Mouse (Mus musculus): Measurements from ENCODE around the gene Cdca8. TPM values are rescaled to one million over a fixed set of nuclear protein-coding genes. Genes with fewer than 3 reads are reported as not detected.
"Not testable (repeated sequence)": the region's sequence is repeated elsewhere in the genome, so short reads cannot be mapped to it uniquely, and the experiment has no call there.

The Cdca8 gene
- total RNA-seq (2021) = 1 to 10 TPM; 2.3 to 2.5 TPM
- long read RNA-seq, experiment 1, partial matches to known transcripts = 0 of 2 reads
- long read RNA-seq, experiment 1, other reads (novel, unspliced or antisense) = 0 of 2 reads
- long read RNA-seq, experiment 2, transcript Cdca8-202 (10 exons, 1,626 nt) = major isoform, 6 of 6 reads
- long read RNA-seq, experiment 2, partial matches to known transcripts = 0 of 6 reads
- long read RNA-seq, experiment 2, other reads (novel, unspliced or antisense) = 0 of 6 reads

DNA sequence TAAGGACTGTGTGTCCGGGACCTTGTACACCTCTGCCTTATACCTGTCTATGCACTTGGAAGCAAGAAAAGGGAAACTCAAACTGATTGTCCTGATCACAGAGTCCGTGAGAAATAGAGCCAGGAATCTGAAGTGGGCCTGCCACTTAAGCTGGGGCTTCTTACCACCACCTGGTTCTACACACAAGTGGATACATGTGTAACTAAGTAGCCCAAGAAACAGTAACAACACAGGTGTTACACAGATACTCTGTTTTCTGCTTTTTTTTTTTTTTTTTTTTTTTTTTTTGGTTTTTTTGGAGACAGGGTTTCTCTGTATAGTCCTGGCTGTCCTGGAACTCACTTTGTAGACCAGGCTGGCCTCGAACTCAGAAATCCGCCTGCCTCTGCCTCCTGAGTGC is at the start of gene Cdca8:
Cdca8 (minus strand) TSS at position 101 of the 400 bp plus-strand sequence.
- not testable (repeated sequence) for DNase-seq (ENCODE audit: low spot score in 2 of 2)

GRCm38 (mm10) chr4:124988382-124988781 is 49.3 kb upstream of the Cdca8 start:
- DNase-seq (ENCODE audit: low spot score in 2 of 2) = no peak

DNA sequence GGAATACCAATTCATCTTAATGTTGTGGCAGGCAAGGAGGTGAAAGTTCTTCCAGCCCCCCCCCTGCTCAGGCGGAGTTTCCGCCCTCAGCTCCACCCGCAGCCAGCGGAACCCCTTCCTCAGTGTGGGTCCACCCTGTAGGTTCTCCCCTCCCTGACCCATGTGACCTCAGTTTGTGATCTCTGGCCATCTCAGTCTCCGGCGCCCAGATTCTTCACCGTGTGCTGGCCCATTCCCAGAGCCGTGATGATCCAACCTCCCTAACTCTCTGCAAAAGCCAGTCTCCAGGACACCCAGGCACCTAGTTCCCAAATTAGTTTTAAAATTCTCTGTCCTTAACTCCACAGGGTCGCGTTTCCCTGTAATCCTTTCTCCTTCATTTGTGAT is 48.6 kb upstream of the Cdca8 start:
- no peak for DNase-seq (ENCODE audit: low spot score in 2 of 2)

- DNase-seq (ENCODE audit: low spot score in 2 of 2) = no peak
These were observed 47.9 kb upstream of the Cdca8 start for GRCm38 (mm10) chr4:124986739-124987710.

- DNase-seq (ENCODE audit: low spot score in 2 of 2) = peak in 1 of 2 experiments; percentile 4
These were observed 46.8 kb upstream of the Cdca8 start, which contains the start of gene Rspo1 for GRCm38 (mm10) chr4:124985671-124986602. Gene Rspo1, plus strand, starts transcription at chr4:124986430.

DNA sequence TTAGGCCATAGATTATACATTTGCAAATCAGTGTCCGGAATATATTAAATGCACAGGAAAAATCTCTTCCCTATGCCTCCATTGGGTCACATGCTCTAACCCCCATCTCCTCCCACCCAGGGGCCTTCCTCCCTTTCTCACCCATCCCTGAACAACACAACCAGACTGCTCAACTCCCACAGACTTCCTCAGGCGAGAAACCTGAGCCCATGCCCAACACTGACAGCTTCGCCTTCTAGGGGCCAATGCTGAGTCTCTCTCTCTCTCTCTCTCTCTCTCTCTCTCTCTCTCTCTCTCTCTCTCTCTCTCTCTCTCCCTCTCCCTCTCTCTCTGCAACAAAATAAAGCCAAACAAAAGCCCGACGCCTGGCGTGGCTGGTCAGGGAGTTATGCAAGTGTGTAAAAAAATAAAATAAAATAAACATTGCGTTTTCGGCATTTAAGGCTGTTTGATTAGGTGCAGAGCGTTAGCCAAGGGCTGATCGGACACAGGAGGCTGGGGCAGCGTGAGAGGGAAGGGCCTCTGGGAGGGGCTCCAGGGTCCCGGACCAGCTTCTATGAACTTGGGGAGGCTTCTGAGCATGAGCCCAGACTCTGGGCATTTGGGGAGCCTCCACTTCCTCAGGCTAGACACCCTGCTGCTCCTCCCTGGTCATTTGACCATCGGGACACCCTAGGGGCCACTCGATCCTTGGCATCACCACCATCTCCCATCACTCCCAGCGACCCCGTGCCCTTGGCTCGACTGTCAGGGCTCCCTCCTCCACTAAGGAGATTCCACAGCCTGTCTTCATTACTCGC is 46.0 kb upstream of the Cdca8 start:
- no peak for DNase-seq (ENCODE audit: low spot score in 2 of 2)

GRCm38 (mm10) chr4:124983893-124984526 is 44.9 kb upstream of the Cdca8 start:
- DNase-seq (ENCODE audit: low spot score in 2 of 2) = no peak

GRCm38 (mm10) chr4:124978201-124978600 is 39.1 kb upstream of the Cdca8 start:
- DNase-seq (ENCODE audit: low spot score in 2 of 2) = no peak

DNA sequence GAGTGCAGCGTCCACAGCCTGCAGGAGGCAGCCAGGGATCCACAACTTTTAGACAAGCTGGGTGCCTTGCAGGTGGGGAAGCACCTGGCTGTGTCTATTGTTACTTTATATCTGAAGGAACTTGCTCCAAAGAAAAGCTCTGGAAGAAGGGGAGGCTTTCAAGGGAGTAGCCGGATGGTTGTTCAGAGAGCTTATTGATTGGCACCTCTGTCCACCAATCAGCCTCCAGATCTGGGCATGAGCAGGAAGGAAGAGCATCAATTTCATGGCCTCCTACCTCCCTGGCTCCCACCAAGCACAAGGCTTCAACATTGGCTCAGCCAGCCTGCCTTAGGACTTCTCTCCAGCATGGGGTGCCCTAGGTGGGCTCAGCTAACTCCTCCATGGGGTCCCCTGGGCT is 34.2 kb upstream of the Cdca8 start:
- DNase-seq (ENCODE audit: low spot score in 2 of 2) = no peak

- no peak for DNase-seq (ENCODE audit: low spot score in 2 of 2)
These were observed 33.2 kb upstream of the Cdca8 start for GRCm38 (mm10) chr4:124972316-124972715.

GRCm38 (mm10) chr4:124971094-124971493 is 32.0 kb upstream of the Cdca8 start:
- DNase-seq (ENCODE audit: low spot score in 2 of 2) = no peak

GRCm38 (mm10) chr4:124970677-124971076 is 31.6 kb upstream of the Cdca8 start:
- DNase-seq (ENCODE audit: low spot score in 2 of 2) = no peak

DNA sequence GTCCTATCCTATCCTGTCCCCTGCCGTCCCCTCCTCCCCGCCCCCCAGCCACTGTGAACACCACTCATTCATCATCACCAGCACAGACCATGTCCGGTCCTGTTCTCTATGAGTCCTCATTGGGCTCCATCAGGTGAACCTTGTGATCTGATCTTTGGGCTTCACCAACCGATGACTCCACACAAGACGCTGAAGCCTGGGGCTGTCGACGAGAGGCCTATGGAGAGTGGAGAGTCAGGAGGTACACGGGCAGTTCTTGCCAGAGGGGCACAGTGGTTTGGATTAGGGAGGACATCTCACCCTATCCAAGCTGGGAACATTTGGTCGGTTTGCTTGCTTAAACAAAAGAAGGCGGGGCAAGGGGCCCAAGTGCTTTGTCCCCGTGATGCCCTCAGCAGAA is 31.1 kb upstream of the Cdca8 start:
- no peak for DNase-seq (ENCODE audit: low spot score in 2 of 2)

DNA sequence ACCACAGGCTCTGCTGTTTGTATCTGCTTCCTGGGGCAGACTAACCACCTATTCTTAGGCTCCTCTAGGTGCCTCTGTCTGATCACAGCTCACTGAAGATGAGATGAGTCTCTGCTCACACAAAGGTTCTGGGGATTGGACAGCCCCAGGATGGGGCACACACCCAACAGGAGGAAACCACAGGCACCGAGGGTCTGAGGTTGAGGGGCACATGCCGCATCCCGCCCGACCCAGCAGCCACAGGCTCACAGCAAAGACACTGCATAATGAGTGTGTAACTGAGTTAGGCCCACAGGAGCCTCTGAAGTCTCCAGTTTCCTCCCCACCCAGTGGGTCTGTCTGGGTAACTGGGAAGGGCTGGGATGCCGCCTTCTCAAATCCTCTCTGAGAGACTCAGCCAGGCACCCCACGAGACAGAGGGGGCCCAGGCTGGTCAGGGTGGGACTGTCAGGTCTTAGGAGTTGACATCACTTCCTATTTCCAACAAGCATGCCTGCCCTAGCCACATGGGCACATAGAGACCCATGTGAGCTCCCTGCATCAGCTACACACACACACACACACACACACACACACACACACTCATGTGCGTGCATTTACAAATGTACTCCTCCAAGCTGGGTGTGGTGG is 30.2 kb upstream of the Cdca8 start:
- no peak for DNase-seq (ENCODE audit: low spot score in 2 of 2)

DNA sequence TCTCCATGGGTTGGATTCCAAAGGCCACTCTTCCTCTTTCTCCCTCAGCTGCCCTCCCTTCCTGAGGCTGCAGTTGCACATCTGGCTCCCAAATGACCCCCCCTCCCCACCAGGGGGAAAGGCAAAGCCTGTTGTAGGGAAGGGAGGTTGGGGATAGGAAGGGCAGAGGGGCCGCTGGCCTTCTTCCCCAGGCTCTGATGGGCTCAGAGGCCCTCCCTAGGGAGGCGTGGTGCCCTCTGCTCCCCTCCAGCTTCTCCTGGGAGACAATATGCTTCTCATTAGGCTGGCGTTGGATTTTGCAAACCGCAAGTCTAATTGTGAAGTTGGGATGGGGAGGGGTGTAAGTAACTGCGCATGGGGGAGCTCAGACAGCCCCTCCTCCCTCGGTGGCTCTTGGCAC is 29.6 kb upstream of the Cdca8 start:
- no peak for DNase-seq (ENCODE audit: low spot score in 2 of 2)

DNA sequence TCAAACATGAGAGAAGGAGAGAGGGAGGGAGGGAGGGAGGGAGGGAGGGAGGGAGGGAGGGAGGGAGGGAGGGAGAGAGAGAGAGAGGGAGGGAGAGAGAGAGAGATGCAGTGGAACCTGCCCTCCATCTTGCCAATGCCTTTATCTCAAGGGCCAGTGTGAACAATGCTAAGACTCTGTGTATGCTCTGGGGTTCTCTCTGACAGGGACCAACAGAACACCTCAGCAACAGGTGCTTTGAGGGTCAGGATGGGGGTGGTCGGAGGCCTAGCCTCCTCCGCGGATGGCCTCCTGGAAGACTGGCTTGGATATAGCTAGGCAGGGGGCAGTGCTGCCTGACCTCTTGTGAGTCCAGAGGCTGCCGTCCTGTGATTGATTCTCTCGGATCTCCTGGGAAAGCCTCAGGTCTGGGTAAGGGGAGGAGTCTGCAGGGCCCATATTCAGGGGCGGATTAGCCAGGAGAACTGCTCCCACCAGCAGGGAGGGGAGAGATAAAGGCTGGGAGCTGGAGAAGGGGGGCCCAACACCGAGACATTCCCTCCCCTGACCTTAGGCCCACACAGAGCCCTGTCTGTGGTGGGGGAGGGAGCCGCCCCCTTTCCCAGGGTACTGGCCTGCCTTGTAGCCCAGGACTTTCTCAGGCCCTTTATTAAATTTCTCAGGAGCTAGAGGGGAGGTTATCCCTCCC is 25.9 kb upstream of the Cdca8 start:
- no peak for DNase-seq (ENCODE audit: low spot score in 2 of 2)

DNA sequence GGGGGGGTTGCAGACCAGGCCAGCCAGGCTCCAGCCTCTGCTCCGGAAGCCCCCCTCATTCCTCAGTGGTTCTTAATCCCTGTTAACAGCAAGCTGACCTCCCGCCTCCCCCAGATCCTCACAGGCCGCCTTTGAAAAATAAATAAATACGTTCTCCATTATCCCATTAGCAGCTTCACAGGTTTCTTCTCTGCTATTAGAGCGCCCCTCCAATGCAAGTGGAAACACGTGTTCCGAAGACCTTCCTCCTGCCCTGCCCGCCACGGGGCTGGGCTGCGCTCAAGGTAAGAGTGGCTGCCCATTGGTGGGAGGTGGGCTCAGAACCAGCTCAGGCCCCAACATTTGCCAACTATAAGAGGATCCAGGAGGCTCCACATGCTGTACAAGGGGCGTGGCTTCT is 23.5 kb upstream of the Cdca8 start:
- no peak for DNase-seq (ENCODE audit: low spot score in 2 of 2)

- no peak for DNase-seq (ENCODE audit: low spot score in 2 of 2)
These were observed 21.8 kb upstream of the Cdca8 start for GRCm38 (mm10) chr4:124960940-124961339.

DNA sequence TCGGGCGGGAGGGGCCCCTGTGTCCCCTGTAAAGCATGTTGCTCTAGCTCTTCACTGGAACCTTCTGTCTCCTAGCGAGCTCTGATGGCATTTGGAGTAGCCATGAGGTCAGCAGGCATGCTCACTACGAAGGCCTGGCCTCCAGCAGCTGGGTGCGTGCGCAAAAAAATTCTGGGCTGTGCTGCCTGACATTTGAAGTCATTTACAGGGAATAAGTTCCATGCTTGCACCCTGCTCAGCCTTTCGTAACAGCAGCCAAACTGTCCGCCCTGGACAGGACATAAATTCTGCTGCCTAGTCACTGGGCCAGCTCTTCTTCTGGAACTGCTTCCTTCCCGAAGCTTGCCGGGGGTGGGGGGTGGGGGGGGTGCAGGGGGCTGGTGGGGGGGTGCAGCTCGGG is 20.0 kb upstream of the Cdca8 start:
- peak; percentile 31 to 37 for DNase-seq (ENCODE audit: low spot score in 2 of 2)
